Mouse (Mus musculus) CD4-positive, CD25-positive, alpha-beta regulatory T cell (primary cell): ENCODE measurements around the gene Herpud2. TPM values are rescaled to one million over a fixed set of nuclear protein-coding genes. Genes with fewer than 3 reads are reported as not detected.

Experiments used
- polyA plus RNA-seq: library from polyadenylated mRNA; unstranded; fragments of 100-300 nt; shearing (Covaris generic); gene quantifications from one replicate; pipeline ENCODE4 v1.2.1, GENCODE M21; 2017

Herpud2 gene
- polyA plus RNA-seq = 88.7 TPM

DNA sequence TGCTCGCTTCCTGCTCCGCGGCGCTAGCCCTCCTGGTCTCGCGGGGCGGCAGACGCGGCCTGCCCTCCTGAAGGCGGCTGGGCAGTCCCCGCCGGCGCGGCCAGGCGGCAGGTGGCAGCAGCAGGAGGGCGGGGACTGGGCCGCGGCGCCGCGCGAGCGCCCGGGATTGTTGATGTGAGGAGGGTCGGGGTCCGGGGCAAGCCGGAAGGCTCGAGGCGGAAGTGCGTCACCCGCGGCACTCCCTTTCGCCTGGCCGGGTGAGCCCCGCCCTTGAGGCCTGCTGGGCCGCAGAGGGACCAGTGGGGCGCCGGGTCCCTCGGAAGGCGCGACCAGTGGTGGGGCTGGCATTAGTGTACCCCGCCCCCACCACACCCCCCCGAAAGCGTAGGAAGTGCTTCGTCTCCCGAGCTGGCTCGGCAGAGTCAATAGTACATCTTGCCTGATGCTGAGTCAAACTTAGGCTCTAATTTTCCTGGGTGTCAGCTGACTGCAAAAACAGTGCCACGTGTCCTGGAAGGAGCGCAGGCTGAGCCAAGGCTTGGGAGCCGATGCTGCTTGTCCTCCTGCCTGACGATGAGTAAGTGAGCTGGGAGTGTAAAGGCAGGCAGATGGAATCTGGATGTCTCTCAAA is at the start of gene Herpud2:
Gene Herpud2 (minus strand): TSS at position 210 of the 631 bp plus-strand sequence.

DNA sequence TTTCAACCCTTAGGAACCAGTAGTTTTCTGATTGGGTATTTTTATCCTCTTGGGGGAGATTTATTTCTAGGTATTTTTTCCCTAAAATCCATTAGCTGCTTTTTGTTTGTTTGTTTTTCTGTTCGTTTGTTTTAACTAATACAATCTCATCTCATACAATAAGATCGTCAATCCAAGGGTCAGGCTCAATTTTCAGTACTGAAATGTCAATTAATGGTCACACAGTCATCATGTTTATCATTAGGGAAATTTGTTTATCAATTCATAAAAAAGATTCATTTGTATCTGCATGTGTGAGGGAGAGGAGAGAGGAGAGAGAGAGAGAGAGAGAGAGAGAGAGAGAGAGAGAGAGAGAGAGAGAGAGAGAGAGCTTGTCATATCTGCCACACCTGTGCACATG is 62.5 kb downstream of the Herpud2 start, which contains the start of gene Gm10181:
Gene Gm10181 (plus strand): TSS at position 301 of the 400 bp plus-strand sequence.

Other genes starting within 250 kb of the Herpud2 start
- not detected for gene Gm10181, start 62.4 kb downstream of the Herpud2 start, polyA plus RNA-seq
- 372 TPM for gene Sept7, start 100.6 kb upstream of the Herpud2 start, polyA plus RNA-seq